Mouse (Mus musculus): ENCODE results near the gene Dnmbp. TPM values are rescaled to one million over a fixed set of nuclear protein-coding genes. Genes with fewer than 3 reads are reported as not detected.

The Dnmbp gene
- polyA plus RNA-seq, 2 experiments from 2014 or later: 5.9 to 7.9 TPM

Other genes with a start within 250 kb of the Dnmbp start
- gene Cutc, start 187.2 kb downstream of the Dnmbp start, polyA plus RNA-seq (2017; shearing (Covaris generic)): 10 to 100 TPM; 12.5 to 16.8 TPM
- 10 to 100 TPM in 1 of 2 experiments, 1 to 10 TPM in 1; 7.4 to 14.6 TPM for gene Cox15, start 187.2 kb downstream of the Dnmbp start, polyA plus RNA-seq (2017; shearing (Covaris generic))
- not detected for gene Abcc2, start 158.0 kb downstream of the Dnmbp start, polyA plus RNA-seq (2017; shearing (Covaris generic))
- gene Cpn1, start 46.4 kb upstream of the Dnmbp start, polyA plus RNA-seq (2017; shearing (Covaris generic)): not detected
- not detected for gene Cyp2c23, start 89.0 kb upstream of the Dnmbp start, polyA plus RNA-seq (2017; shearing (Covaris generic))
- 1 to 10 TPM; 3.6 to 5.2 TPM for gene Erlin1, start 129.6 kb upstream of the Dnmbp start, polyA plus RNA-seq (2017; shearing (Covaris generic))
- 10 to 100 TPM; 43.5 to 46.8 TPM for gene Chuk, start 167.3 kb upstream of the Dnmbp start, polyA plus RNA-seq (2017; shearing (Covaris generic))
- gene Cwf19l1, start 195.7 kb upstream of the Dnmbp start, polyA plus RNA-seq (2017; shearing (Covaris generic)): 10 to 100 TPM; 31.4 to 31.6 TPM
- 100 to 1,000 TPM; 117 to 129 TPM for gene Bloc1s2, start 206.3 kb upstream of the Dnmbp start, polyA plus RNA-seq (2017; shearing (Covaris generic))